Mouse (Mus musculus): ENCODE measurements at regions not wholly inside any gene's neighbourhood (a gene's known extent, or its start where the extent isn't known, plus 50 kb on each side); places are given as distances from the start of the nearest gene placed in this dataset.

DNA sequence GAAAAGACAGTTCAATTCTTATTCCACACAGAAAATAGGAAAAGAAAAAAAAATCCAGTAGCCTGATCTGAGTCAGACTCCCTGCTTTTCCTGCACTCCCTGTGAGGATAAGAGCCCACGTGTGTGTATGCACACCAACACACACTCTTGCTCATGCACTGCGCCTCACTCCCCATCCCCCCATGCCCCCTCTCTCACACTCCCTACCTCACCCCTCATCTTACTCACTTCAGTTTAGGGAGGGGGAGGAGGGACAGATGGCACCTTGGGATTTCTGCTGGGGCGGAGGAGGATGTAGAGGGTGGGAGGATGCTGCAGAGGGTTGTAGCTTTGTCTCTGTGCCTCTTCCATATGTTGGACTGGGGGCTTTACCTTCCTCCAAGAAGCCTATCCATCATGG, 85.8 kb upstream of the Sulf2 start:
- no peak for DNase-seq (ENCODE audit: low read depth, low spot score)

GRCm38 (mm10) chr2:166240056-166240455, 84.6 kb upstream of the Sulf2 start:
- no peak for DNase-seq (ENCODE audit: low read depth, low spot score)

- no peak for DNase-seq (ENCODE audit: low read depth, low spot score)
Measured at GRCm38 (mm10) chr2:166237554-166238269, 82.2 kb upstream of the Sulf2 start.

GRCm38 (mm10) chr2:166236102-166236501, 80.6 kb upstream of the Sulf2 start:
- no peak for DNase-seq (ENCODE audit: low read depth, low spot score)

DNA sequence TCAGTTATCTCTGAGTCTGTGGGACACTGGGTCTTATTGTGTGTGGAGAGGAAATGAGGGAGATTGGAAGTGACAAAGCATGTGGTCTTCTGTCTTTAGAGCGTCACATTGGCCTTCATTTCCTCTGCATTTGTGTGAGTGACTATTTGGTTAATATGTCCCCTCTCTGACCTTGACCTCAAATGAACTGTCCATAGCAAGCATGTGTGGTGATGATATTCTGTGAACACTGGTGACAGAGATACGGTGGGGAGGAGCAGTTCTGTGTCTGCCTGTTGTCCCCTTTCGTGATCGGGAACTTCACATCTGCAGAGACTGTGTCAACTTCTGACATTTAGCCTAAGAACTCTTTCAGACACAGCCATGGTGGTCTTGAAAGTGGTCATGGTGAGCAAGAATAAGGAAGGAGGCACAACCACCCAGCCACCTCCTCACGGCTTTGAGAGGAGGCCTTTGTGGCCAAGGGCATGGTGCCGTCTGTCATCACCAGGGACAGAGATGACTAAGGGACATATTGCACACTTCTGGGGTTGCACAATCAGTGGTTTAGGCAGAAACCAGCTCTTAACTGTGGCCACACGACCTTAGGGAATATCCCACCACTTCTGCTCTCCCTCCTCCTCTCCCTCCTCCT, 79.2 kb upstream of the Sulf2 start:
- no peak for DNase-seq (ENCODE audit: low read depth, low spot score)

- DNase-seq (ENCODE audit: low read depth, low spot score): no peak
Measured at GRCm38 (mm10) chr2:166233246-166233645, 77.8 kb upstream of the Sulf2 start.

DNA sequence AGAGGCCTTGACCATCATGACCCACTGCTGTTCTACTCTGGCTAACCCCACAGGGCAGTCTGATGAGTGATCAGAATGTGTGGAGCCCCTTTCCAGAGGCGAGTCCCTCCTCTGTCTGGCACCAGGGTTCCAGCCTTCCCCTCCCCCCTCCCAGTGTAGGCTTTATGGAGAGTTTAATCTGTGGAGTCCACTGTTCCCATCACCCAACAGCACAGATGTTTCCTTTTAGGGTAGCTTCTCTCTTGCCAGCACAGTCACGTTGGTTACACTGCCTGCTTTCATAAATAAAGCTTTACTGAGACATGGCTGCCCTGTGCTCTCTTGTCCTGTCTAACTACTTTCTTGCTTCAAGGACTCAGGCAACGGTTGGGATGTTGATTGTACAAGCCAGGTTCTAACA, 76.9 kb upstream of the Sulf2 start:
- no peak for DNase-seq (ENCODE audit: low read depth, low spot score)

DNA sequence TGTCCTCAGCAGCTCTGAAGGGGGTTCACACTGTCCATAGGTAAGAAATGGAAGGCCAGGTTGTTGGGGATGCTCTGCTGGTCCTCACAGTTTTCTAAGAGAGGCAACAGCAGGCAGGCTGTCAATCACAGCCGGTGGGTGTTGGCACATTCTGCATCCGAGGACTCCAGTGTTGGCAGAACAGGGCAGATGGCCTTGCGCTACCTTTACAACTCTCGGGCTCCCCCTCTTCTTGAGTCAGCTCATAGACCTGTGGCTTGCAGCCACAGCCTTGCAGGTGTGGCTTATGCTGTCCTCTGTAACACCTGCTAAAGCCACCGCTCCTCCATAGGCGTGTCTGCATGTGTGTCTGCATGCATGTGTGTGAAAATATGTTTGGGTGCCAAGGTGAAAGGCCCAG, 75.2 kb upstream of the Sulf2 start:
- DNase-seq (ENCODE audit: low read depth, low spot score): no peak

DNA sequence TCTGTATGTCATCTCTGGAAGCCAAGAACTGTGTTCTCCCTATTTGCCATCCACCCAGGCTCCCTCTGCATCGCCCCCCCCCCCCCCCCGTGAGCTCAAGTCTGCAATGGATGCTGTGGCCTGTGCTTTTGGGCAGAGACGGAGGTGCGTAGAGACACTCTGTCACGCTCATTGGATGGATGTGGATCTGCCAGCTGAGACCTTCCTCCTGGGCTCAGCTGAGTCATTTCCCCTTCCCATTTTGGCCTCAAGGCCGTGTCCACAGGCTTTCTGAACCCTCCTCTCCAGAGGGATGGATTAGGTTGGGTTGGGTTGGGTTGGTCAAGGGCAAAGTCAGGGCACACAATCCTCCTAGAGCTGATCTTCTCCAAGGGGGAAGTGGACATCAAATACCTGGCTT, 72.9 kb upstream of the Sulf2 start:
- DNase-seq (ENCODE audit: low read depth, low spot score): no peak

DNA sequence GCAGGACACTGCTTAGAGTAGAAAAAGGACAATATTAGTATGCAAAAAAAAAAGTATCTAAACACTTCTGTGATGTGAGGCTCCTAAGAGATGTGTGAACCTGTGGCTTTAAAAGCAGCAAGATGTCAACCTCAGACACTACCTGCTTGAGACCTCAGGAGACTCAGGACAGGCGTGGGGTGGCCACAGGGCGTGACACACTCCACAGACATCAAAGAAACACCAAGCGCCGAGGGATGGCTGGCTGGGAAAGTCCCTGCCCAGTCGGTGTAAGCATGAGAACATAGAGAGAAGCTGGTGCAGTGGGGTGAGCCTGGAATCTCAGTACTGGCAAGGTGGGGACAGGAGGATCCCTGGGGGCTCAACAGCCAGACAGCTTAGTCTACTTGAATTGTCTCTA, 72.0 kb upstream of the Sulf2 start:
- no peak for DNase-seq (ENCODE audit: low read depth, low spot score)

- no peak for DNase-seq (ENCODE audit: low read depth, low spot score)
Measured at GRCm38 (mm10) chr2:166226929-166227328, 71.5 kb upstream of the Sulf2 start.

GRCm38 (mm10) chr2:166226331-166226730, 70.9 kb upstream of the Sulf2 start:
- DNase-seq (ENCODE audit: low read depth, low spot score): no peak

DNA sequence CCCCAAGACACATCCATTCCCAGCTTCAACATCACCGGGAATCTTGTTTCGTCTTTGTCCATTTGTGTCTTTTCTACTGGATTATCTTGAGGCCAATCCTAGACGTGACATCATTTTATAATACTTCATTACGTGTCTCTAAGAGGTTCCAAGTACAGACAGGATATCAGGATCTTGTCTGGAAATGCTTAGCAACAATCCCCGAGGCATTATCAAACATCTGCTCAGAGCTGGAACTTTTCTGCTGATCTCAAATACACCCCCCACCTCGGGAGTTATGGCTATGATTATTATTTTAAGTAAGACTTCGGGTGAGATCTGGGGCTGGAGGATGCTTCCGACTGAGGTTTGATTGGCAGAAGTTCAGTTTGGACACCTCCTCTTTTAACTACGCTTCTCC, 69.9 kb upstream of the Sulf2 start:
- DNase-seq (ENCODE audit: low read depth, low spot score): no peak

- no peak for DNase-seq (ENCODE audit: low read depth, low spot score)
Measured at GRCm38 (mm10) chr2:166218783-166219182, 63.3 kb upstream of the Sulf2 start.

DNA sequence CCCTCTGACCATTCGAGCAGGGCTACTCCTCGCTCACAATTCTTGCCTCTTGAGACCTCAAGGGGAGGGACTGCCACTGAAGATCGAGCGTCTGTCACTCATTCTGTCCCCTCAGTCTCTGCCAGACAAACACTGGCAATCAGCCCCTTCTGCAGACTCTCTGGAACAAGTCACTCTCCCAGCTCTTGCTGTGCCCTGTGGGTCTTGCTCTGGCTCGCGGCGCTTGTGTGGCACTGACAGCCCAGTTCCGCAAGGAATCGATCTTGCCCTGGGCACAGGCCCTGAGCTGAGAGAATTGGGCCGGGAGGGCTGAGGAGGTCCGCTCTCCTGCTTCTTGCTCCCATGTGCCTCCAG, 61.0 kb upstream of the Sulf2 start:
- DNase-seq (ENCODE audit: low read depth, low spot score): no peak

DNA sequence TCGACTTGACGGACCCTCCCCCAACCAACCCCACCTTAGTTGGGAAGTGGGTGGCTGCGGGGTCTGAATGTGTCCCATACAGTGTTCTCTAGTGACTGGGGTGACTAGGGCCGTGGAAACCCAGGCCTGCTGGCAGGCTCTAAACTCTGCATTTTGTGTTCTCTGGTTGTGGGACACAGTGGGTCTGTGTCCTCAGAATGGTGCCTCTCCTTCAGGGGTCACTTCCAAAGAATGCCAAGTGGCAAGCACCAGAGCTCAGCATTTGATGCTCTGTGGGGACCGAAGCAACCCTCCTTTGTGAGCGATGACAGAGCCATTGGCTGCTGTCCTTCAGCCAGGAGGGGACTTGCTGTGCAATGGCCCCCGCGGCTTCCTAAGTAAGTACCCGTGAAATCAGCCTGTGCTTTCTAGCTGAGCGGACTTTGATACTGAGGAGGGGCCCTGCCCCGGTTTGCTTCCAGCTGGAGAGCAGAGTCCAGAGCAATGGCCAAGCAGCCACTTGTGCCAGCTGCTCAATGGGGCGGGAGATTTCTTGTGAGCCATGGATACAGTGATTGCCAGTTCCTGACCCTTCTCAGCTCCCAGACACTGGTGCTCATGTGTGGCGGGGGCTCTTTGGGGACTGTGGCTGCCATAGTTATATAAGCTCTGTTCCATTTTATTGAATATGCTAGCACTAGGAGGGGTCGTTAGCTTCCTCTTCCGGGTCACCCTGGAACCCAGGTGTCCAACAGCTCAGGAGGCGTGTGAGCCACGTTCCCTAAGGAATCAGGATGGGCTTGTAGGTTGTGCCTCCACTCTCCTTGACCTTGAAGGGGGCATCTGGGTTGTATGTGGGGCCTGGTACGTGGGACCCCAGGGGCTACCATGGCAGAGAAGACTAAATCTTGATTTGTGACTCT, 60.4 kb upstream of the Sulf2 start:
- DNase-seq (ENCODE audit: low read depth, low spot score): no peak

DNA sequence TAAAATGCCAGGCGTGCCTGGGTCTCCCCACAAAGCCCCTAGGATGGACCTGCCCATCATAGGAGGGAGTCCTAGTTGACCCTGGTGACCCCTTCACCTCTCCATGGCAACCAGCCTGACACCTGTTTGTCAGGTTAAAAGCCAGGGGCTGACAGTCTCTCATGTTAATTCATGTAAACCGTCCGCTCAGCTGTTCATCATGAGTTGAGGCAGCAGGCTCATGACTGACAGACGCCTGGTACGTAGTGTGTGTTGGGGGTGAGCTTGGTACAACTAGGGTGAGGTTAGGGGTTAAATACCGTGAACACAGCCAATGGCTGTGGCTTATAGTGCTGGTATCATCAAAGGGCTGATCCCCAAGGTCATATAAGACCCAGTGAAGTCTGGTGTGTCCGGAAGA, 59.7 kb upstream of the Sulf2 start:
- no peak for DNase-seq (ENCODE audit: low read depth, low spot score)

- no peak for DNase-seq (ENCODE audit: low read depth, low spot score)
Measured at GRCm38 (mm10) chr2:166207145-166207508, 51.7 kb upstream of the Sulf2 start.

- DNase-seq (ENCODE audit: low read depth, low spot score): no peak
Measured at GRCm38 (mm10) chr2:166206396-166207144, 51.1 kb upstream of the Sulf2 start.
